Mouse (Mus musculus) intestine, postnatal 0 days (tissue): ENCODE measurements at regions not wholly inside any gene's neighbourhood (a gene's known extent, or its start where the extent isn't known, plus 50 kb on each side); places are given as distances from the start of the nearest gene placed in this dataset.

ENCODE experiments used
- ATAC-seq: fragments of 200-750 bp; cut with Nextera tagmentation; 2 replicates; pipeline ENCODE4 v1.8.0; 2017; ENCODE audit warnings: mild to moderate bottlenecking, moderate TSS enrichment, moderate library complexity
- H3K27ac ChIP-seq: fragments of 300-500 bp; sonication (generic); 2 replicates; pipeline ENCODE4 v1.5.1; 2014; ENCODE audit warnings: mild to moderate bottlenecking, low read depth, low read length, moderate library complexity
- H3K27me3 ChIP-seq: fragments of 300-500 bp; sonication (generic); replicated peaks from 2 replicates; pipeline ENCODE4 v1.6.1; 2014; ENCODE audit warnings: low read length, mixed read lengths; ENCODE audit not compliant: control insufficient read depth, insufficient read depth
- H3K36me3 ChIP-seq: fragments of 300-500 bp; sonication (generic); 2 replicates; pipeline ENCODE4 v1.6.1; 2014; ENCODE audit warnings: mild to moderate bottlenecking, moderate library complexity; ENCODE audit not compliant: control insufficient read depth, insufficient read depth
- H3K4me1 ChIP-seq: fragments of 300-500 bp; sonication (generic); replicated peaks from 2 replicates; pipeline ENCODE4 v1.6.1; 2014; ENCODE audit warnings: antibody characterized with exemption, low read length, mixed read lengths; ENCODE audit not compliant: control insufficient read depth, insufficient read depth
- H3K4me2 ChIP-seq: fragments of 300-500 bp; sonication (generic); replicated peaks from 2 replicates; pipeline ENCODE4 v1.6.1; 2014; ENCODE audit warnings: low read depth, mild to moderate bottlenecking, moderate library complexity
- H3K4me3 ChIP-seq: fragments of 300-500 bp; sonication (generic); 2 replicates; pipeline ENCODE4 v1.5.1; 2014; ENCODE audit warnings: low read depth, low read length
- H3K9ac ChIP-seq: fragments of 300-500 bp; sonication (generic); 2 replicates; pipeline ENCODE4 v1.6.1; 2014; ENCODE audit warnings: mild to moderate bottlenecking, low read depth, low read length
- H3K9me3 ChIP-seq: fragments of 300-500 bp; sonication (generic); 2 replicates; pipeline ENCODE4 v1.6.1; 2016; ENCODE audit warnings: mixed run types; ENCODE audit not compliant: control insufficient read depth
- CTCF ChIP-seq: sonication (generic); IDR thresholded peaks from 2 replicates; pipeline ENCODE4 v1.5.1; 2016; ENCODE audit warnings: low read depth, mild to moderate bottlenecking, control low read depth, antibody characterized with exemption, moderate library complexity
- WGBS: fragments of 180-500 bp; shearing (Covaris S2); extraction: QIAGEN DNeasy Blood & Tissue Kit; methylation state at CpG from one replicate; pipeline ENCODE4 v1.1.7; 2014; 5-methylcytosine and 5-hydroxymethylcytosine counted together

DNA sequence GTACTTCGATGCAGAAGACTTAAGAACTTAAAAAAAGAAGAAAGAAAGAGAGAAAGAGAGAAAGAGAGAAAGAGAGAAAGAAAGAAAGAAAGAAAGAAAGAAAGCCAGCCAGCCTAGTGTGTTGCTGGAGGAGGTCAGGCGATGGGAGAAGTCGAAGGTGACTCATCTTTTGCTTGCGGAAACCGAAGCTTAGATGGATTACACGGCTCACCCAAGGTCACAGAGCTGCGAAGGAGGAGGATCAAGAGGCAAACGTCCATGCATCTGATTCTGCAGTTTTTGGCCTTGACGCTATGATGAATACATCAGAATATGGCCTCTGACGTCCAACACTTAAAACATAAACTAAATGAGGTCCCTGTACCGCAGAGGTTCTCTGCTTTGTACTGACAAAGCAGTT lies 192.4 kb upstream of the Tmem45b start:
- no peak for TF ChIP-seq CTCF
- H3K27ac ChIP-seq, result no peak overlapping the region
- H3K27me3 ChIP-seq, result no peaks in the 10 kb centered on the region
- no peaks in the 10 kb centered on the region for H3K36me3 ChIP-seq
- no peak overlapping the region for H3K4me3 ChIP-seq
- no peak overlapping the region for H3K4me2 ChIP-seq
- H3K9ac ChIP-seq, result no peak overlapping the region
- WGBS, result 67% methylated on average over 11 of the region's 11 CpGs
- ATAC-seq, result no peak
- H3K4me1 ChIP-seq, result no peaks in the 10 kb centered on the region
- no peaks in the 10 kb centered on the region for H3K9me3 ChIP-seq

DNA sequence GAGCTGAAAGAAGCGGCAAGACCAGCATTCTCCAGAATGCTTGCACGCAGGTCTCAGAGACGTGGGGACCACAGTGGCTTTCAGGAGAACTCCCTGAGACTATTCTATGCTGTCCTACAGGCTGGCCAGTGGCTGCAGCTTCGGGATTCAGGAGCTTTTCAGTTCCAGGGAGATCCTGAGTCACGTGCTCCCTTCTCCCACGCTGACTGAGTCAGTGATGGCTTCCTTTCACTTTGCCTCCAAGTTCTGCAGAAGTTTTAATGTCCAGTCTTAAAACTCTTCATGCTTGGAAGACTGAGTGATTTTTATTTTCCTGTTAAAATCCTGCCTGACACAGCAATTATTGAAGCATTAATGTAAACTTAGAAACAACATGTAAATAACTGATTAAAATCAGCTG lies 190.5 kb upstream of the Tmem45b start:
- 67% methylated on average over 6 of the region's 6 CpGs for WGBS
- Histone ChIP-seq H3K9ac (no peak overlapping the region), H3K4me1 (no peaks in the 10 kb centered on the region), H3K4me3 (no peak overlapping the region), H3K27me3 (no peaks in the 10 kb centered on the region), H3K27ac (no peak overlapping the region), H3K9me3 (no peaks in the 10 kb centered on the region), H3K36me3 (no peaks in the 10 kb centered on the region), H3K4me2 (peak overlapping the region; percentile 45)
- no peak for TF ChIP-seq CTCF
- no peak for ATAC-seq

DNA sequence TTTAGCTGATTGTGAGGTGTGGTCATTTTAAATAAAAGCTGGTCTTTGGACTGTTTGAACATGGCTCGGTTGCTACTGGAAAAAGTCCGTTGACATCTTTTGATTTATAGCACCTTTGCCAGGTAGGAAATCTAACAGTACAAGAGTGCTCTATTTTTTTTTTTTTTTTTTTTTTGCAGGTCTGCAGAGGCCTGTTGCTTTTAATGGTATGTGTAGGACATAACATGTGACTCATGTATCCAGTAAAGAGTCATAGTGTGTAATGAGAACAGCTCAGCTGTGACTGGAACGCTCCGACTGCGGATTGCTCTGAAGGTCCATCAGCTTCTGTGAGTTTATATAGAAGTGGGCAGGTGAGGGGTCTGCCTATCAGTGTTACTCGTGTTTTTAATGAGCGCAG lies 190.0 kb upstream of the Tmem45b start:
- peak overlapping the region; percentile 45 for H3K4me2 ChIP-seq
- no peaks in the 10 kb centered on the region for H3K4me1 ChIP-seq
- no peak overlapping the region for H3K9ac ChIP-seq
- no peaks in the 10 kb centered on the region for H3K36me3 ChIP-seq
- no peaks in the 10 kb centered on the region for H3K9me3 ChIP-seq
- H3K27me3 ChIP-seq, result no peaks in the 10 kb centered on the region
- TF ChIP-seq CTCF, result no peak
- WGBS, result 37% methylated on average over 7 of the region's 7 CpGs
- no peak overlapping the region for H3K27ac ChIP-seq
- ATAC-seq, result peak; percentile 73
- H3K4me3 ChIP-seq, result no peak overlapping the region

DNA sequence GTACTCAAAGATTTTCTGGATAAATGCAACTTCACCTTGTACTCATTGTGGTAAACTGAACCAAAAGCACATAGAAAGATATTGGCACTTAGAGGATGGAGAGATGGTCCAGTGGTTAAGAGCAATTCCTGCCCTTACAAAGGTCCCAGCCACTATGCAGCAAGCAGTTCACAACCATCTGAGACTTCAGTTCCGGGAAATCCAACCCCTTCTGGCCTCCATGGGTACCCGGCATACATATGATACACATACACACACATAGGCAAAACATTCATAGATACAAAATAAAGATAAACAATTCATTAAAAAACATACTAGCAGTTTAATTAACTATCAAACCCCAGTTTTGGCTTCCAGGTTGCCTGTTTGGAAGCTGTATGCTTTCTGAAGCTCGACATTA lies 189.5 kb upstream of the Tmem45b start:
- TF ChIP-seq CTCF, result no peak
- Histone ChIP-seq H3K4me3 (no peak overlapping the region), H3K36me3 (no peaks in the 10 kb centered on the region), H3K27ac (no peak overlapping the region), H3K4me1 (no peaks in the 10 kb centered on the region), H3K4me2 (no peak overlapping the region), H3K27me3 (no peaks in the 10 kb centered on the region), H3K9ac (no peak overlapping the region), H3K9me3 (no peaks in the 10 kb centered on the region)
- 44% methylated on average over 3 of the region's 3 CpGs for WGBS
- ATAC-seq, result no peak

DNA sequence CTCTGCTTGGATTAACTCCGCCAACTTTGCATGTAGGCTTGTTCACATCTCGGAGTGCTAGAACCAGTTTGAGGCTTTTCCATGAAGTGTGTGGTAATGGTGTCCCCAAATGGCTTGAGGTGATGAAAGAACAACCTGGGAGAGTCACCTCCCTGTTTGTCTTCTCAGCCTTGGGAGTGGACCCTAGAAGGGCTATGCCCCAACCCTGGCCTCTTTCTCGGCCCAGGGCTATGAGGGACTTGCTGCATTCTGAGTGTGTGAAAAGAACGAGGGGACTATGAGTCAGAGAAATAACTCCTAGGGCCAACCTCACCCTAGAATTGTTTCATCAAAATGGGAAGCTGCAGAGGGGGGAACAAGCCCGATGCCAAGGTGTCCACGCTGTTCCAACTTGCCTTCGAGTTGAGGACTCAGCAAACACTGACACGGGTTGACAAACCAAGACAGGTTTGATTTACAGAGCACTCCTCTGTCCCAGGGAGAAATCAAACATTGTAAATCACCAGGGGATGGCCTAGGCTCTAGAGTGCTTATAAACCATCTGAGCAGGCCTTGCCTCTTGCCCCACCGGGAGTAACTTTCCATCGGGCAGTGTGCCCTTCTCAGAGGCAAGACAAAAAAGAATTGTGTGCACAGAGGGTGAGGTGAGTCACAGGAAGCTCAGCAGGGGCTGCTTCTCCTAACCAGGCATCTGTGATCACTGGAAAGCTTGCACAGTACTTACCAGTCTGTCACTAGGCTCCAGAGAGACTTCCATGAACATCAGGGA lies 186.3 kb upstream of the Tmem45b start:
- TF ChIP-seq CTCF, result no peak
- Histone ChIP-seq H3K9me3 (no peaks in the 10 kb centered on the region), H3K4me3 (no peak overlapping the region), H3K27ac (no peak overlapping the region), H3K9ac (no peak overlapping the region), H3K27me3 (no peaks in the 10 kb centered on the region), H3K4me1 (no peaks in the 10 kb centered on the region), H3K4me2 (no peak overlapping the region), H3K36me3 (no peaks in the 10 kb centered on the region)
- ATAC-seq, result no peak
- WGBS, result 55% methylated on average over 10 of the region's 10 CpGs

DNA sequence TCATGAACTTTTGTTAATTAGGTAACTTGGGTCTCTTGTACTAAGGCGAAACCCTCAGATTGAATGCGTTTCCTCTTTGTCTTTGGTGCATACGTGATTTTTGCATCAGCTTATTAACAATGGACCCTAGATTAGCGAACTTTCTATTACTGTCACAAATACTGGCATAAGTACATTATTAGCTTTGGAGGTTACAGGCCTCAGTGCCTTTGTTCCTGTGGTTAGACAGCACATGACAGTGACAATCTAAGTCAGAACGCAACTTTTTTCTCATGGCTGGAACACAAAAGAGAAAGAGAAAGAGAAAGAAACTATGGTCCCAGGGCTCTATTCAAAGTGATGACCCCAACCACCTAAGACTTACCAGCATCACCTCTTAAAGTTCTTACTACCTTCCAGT lies 184.8 kb upstream of the Tmem45b start:
- no peak overlapping the region for H3K4me3 ChIP-seq

DNA sequence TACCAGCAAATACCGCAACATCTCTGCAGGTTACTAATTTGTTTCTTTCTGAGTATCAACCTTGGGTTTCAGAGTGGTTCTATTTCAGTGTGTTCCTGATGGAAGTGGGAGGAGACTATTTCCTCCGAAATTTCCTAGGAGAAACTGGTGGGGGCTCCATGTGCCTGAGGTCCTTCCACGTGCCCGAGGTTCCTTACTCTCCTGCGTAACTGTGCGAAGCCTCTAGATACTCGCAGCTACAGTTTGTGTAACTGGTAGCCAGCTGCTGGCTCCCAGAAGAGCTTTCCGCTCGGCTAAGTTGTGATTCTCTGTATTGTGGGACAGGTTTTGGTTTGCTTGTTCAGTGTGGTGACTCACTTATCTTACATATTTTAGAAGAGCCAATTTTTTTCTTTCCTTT lies 184.3 kb upstream of the Tmem45b start:
- Histone ChIP-seq H3K9ac (no peak overlapping the region), H3K27me3 (no peaks in the 10 kb centered on the region), H3K4me3 (no peak overlapping the region), H3K27ac (no peak overlapping the region), H3K9me3 (no peaks in the 10 kb centered on the region), H3K4me1 (no peaks in the 10 kb centered on the region), H3K36me3 (no peaks in the 10 kb centered on the region), H3K4me2 (no peak overlapping the region)
- WGBS, result 85% methylated on average over 9 of the region's 9 CpGs
- no peak for ATAC-seq
- TF ChIP-seq CTCF, result no peak

More for the DNA sequence above, 184.8 kb upstream of the Tmem45b start:
- Histone ChIP-seq H3K9me3 (no peaks in the 10 kb centered on the region), H3K36me3 (no peaks in the 10 kb centered on the region), H3K4me1 (no peaks in the 10 kb centered on the region), H3K27ac (no peak overlapping the region), H3K9ac (no peak overlapping the region), H3K4me2 (no peak overlapping the region), H3K27me3 (no peaks in the 10 kb centered on the region)
- 96% methylated on average over 5 of the region's 5 CpGs for WGBS
- no peak for ATAC-seq
- no peak for TF ChIP-seq CTCF
